Mouse (Mus musculus) common myeloid progenitor, adult 5-6 weeks (primary cell): ENCODE measurements around the gene Jak2. TPM values are rescaled to one million over a fixed set of nuclear protein-coding genes. Genes with fewer than 3 reads are reported as not detected.

Experiments
- ATAC-seq: replicated peaks from 2 replicates; pipeline ENCODE4 v1.8.0; 2016; ENCODE audit warnings: low read depth, mild to moderate bottlenecking, moderate TSS enrichment, inconsistent platforms; ENCODE audit not compliant: poor library complexity, severe bottlenecking
- total RNA-seq: library from RNA; stranded (forward); fragments of 200-1000, 187-1606 nt; gene quantifications from 2 replicates; pipeline ENCODE4 v1.2.3, GENCODE M21; 2017

Gene Jak2
- 65.1 and 70.8 TPM in 2 replicates for total RNA-seq

GRCm38 (mm10) chr19:29251191-29251957 lies at the start of gene Jak2:
Gene Jak2, plus strand, starts transcription at chr19:29251828.
- peak; percentile 64 for ATAC-seq

GRCm38 (mm10) chr19:29203337-29203736 lies 48.3 kb upstream of the Jak2 start:
- peak; percentile 69 for ATAC-seq

- no peak for ATAC-seq
Observed at GRCm38 (mm10) chr19:29204583-29204982, 47.0 kb upstream of the Jak2 start.

- no peak for ATAC-seq
Observed at GRCm38 (mm10) chr19:29205267-29205666, 46.4 kb upstream of the Jak2 start.

GRCm38 (mm10) chr19:29209898-29210297 lies 41.7 kb upstream of the Jak2 start:
- 0 out of 2 replicates have a peak, but pooled peaks have one; percentile 39 for ATAC-seq

- 0 out of 2 replicates have a peak, but pooled peaks have one; percentile 29 for ATAC-seq
Observed at GRCm38 (mm10) chr19:29210319-29210718, 41.3 kb upstream of the Jak2 start.

- no peak for ATAC-seq
Observed at GRCm38 (mm10) chr19:29215811-29216509, 35.7 kb upstream of the Jak2 start.

GRCm38 (mm10) chr19:29221867-29222266 lies 29.8 kb upstream of the Jak2 start:
- no peak for ATAC-seq

- ATAC-seq: no peak
Observed at GRCm38 (mm10) chr19:29224968-29225367, 26.7 kb upstream of the Jak2 start.

- ATAC-seq: no peak
Observed at GRCm38 (mm10) chr19:29226996-29227395, 24.6 kb upstream of the Jak2 start.

GRCm38 (mm10) chr19:29227941-29228590 lies 23.6 kb upstream of the Jak2 start:
- peak; percentile 96 for ATAC-seq

- ATAC-seq: no peak
Observed at GRCm38 (mm10) chr19:29228989-29229388, 22.6 kb upstream of the Jak2 start.

- no peak for ATAC-seq
Observed at GRCm38 (mm10) chr19:29232738-29233137, 18.9 kb upstream of the Jak2 start.

- peak; percentile 37 for ATAC-seq
Observed at GRCm38 (mm10) chr19:29236658-29237385, 14.8 kb upstream of the Jak2 start.

- ATAC-seq: no peak
Observed at GRCm38 (mm10) chr19:29238171-29238570, 13.5 kb upstream of the Jak2 start.

- no peak for ATAC-seq
Observed at GRCm38 (mm10) chr19:29239513-29240235, 12.0 kb upstream of the Jak2 start.

- ATAC-seq: no peak
Observed at GRCm38 (mm10) chr19:29240676-29241075, 11.0 kb upstream of the Jak2 start.

GRCm38 (mm10) chr19:29241581-29241980 lies 10.0 kb upstream of the Jak2 start:
- peak; percentile 67 for ATAC-seq

- ATAC-seq: no peak
Observed at GRCm38 (mm10) chr19:29249933-29250332, 1.7 kb upstream of the Jak2 start.
